Mouse (Mus musculus) liver, postnatal 0 days (tissue): ENCODE results near the gene Gm2016. TPM values are rescaled to one million over a fixed set of nuclear protein-coding genes. Genes with fewer than 3 reads are reported as not detected.

ENCODE experiments used
- polyA plus RNA-seq: library from polyadenylated mRNA; unstranded; fragments of >200 nt; fragmentation: Nextera tagmentation; extraction: Ambion mirVana; gene quantifications from 2 replicates; pipeline ENCODE4 v1.2.1, GENCODE M21; 2015

The Gm2016 gene
- polyA plus RNA-seq, 1 experiment from 2014 or later: not detected

Other genes with a start within 250 kb of the Gm2016 start
- gene Gm16381, start 229.5 kb upstream of the Gm2016 start, polyA plus RNA-seq: not detected in 2 replicates
- not detected in 2 replicates for gene Gm21319, start 98.3 kb upstream of the Gm2016 start, polyA plus RNA-seq
- gene Gm21936, start 78.6 kb upstream of the Gm2016 start, polyA plus RNA-seq: not detected in 2 replicates
- not detected in 2 replicates for gene BB287469, start 57.5 kb upstream of the Gm2016 start, polyA plus RNA-seq
- gene Gm2001, start 31.7 kb upstream of the Gm2016 start, polyA plus RNA-seq: not detected in 2 replicates
- gene Gm2022, start 21.3 kb downstream of the Gm2016 start, polyA plus RNA-seq: not detected in 2 replicates
- gene Gm2035, start 45.8 kb downstream of the Gm2016 start, polyA plus RNA-seq: not detected in 2 replicates
- not detected in 2 replicates for gene Gm2042, start 80.0 kb downstream of the Gm2016 start, polyA plus RNA-seq
- not detected in 2 replicates for gene Gm2075, start 137.8 kb downstream of the Gm2016 start, polyA plus RNA-seq
- gene Gm6803, start 144.7 kb downstream of the Gm2016 start, polyA plus RNA-seq: not detected in 2 replicates
- gene Gm2056, start 152.9 kb downstream of the Gm2016 start, polyA plus RNA-seq: not detected in 2 replicates
- not detected in 2 replicates for gene Gm16368, start 209.6 kb downstream of the Gm2016 start, polyA plus RNA-seq